Mouse (Mus musculus) intestine, postnatal 0 days (tissue): ENCODE measurements at regions not wholly inside any gene's neighbourhood (a gene's known extent, or its start where the extent isn't known, plus 50 kb on each side); places are given as distances from the start of the nearest gene placed in this dataset.
A peak's percentile ranks its signal among the peaks of the same experiment; 100 is the strongest.

Source experiments
- ATAC-seq: fragments of 200-750 bp; cut with Nextera tagmentation; 2 replicates; pipeline ENCODE4 v1.8.0; 2017; ENCODE audit warnings: mild to moderate bottlenecking, moderate TSS enrichment, moderate library complexity
- H3K27ac ChIP-seq: fragments of 300-500 bp; sonication (generic); 2 replicates; pipeline ENCODE4 v1.5.1; 2014; ENCODE audit warnings: mild to moderate bottlenecking, low read depth, low read length, moderate library complexity
- H3K27me3 ChIP-seq: fragments of 300-500 bp; sonication (generic); replicated peaks from 2 replicates; pipeline ENCODE4 v1.6.1; 2014; ENCODE audit warnings: low read length, mixed read lengths; ENCODE audit not compliant: control insufficient read depth, insufficient read depth
- H3K36me3 ChIP-seq: fragments of 300-500 bp; sonication (generic); 2 replicates; pipeline ENCODE4 v1.6.1; 2014; ENCODE audit warnings: mild to moderate bottlenecking, moderate library complexity; ENCODE audit not compliant: control insufficient read depth, insufficient read depth
- H3K4me1 ChIP-seq: fragments of 300-500 bp; sonication (generic); replicated peaks from 2 replicates; pipeline ENCODE4 v1.6.1; 2014; ENCODE audit warnings: antibody characterized with exemption, low read length, mixed read lengths; ENCODE audit not compliant: control insufficient read depth, insufficient read depth
- H3K4me2 ChIP-seq: fragments of 300-500 bp; sonication (generic); replicated peaks from 2 replicates; pipeline ENCODE4 v1.6.1; 2014; ENCODE audit warnings: low read depth, mild to moderate bottlenecking, moderate library complexity
- H3K4me3 ChIP-seq: fragments of 300-500 bp; sonication (generic); 2 replicates; pipeline ENCODE4 v1.5.1; 2014; ENCODE audit warnings: low read depth, low read length
- H3K9ac ChIP-seq: fragments of 300-500 bp; sonication (generic); 2 replicates; pipeline ENCODE4 v1.6.1; 2014; ENCODE audit warnings: mild to moderate bottlenecking, low read depth, low read length
- H3K9me3 ChIP-seq: fragments of 300-500 bp; sonication (generic); 2 replicates; pipeline ENCODE4 v1.6.1; 2016; ENCODE audit warnings: mixed run types; ENCODE audit not compliant: control insufficient read depth
- CTCF ChIP-seq: sonication (generic); IDR thresholded peaks from 2 replicates; pipeline ENCODE4 v1.5.1; 2016; ENCODE audit warnings: low read depth, mild to moderate bottlenecking, control low read depth, antibody characterized with exemption, moderate library complexity
- WGBS: fragments of 180-500 bp; shearing (Covaris S2); extraction: QIAGEN DNeasy Blood & Tissue Kit; methylation state at CpG from one replicate; pipeline ENCODE4 v1.1.7; 2014; 5-methylcytosine and 5-hydroxymethylcytosine counted together

DNA sequence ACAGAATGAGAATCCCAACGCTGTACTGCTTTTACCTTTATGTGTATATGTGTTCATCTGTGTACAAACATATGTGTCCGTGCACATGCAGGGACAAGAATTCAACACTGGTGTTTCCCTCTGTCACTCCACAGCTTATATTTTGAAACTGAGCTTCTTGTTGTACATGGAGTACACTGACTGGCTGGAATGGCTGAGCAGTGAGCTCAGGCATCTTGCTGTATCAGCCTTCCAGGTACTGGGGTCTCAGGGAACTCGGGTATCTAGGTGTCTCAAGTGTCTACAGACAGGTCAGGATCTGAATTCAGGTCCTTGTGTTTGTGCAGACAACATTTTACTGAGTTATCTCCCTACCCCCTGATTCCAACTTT lies 341.6 kb upstream of the Thbs1 start:
- ATAC-seq: no peak
- Histone ChIP-seq H3K4me1 (no peaks in the 10 kb centered on the region), H3K9me3 (no peaks in the 10 kb centered on the region), H3K27me3 (no peaks in the 10 kb centered on the region), H3K9ac (no peak overlapping the region), H3K36me3 (no peaks in the 10 kb centered on the region), H3K4me3 (no peak overlapping the region), H3K27ac (no peak overlapping the region), H3K4me2 (no peak overlapping the region)
- 62% methylated on average over 3 of the region's 3 CpGs for WGBS
- no peak for TF ChIP-seq CTCF

DNA sequence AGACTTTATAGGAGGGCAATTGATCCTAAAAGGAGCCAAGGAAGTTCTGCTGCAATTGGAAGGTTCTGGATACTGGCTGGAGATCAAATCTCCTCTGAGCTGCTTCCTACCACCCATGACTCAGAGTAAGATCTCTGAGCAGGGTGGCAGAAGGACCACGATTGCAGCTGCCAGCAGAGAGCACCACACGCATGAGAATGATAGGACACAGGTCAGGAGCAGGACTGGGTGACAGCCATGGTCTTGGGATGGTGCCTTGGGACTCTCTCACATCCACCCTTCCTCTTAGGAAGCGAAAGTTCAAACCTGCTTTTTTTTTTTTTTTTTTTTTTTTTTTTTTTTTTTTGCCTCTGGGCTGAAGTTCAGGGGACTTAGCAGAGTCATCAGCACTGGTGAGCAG lies 331.4 kb upstream of the Thbs1 start:
- Histone ChIP-seq H3K36me3 (no peaks in the 10 kb centered on the region), H3K27ac (no peak overlapping the region), H3K9ac (no peak overlapping the region), H3K4me2 (no peak overlapping the region), H3K4me3 (no peak overlapping the region), H3K4me1 (no peaks in the 10 kb centered on the region), H3K27me3 (no peaks in the 10 kb centered on the region), H3K9me3 (no peaks in the 10 kb centered on the region)
- TF ChIP-seq CTCF: peak; percentile 25
- no peak for ATAC-seq
- WGBS: 77% methylated on average over 3 of the region's 3 CpGs

DNA sequence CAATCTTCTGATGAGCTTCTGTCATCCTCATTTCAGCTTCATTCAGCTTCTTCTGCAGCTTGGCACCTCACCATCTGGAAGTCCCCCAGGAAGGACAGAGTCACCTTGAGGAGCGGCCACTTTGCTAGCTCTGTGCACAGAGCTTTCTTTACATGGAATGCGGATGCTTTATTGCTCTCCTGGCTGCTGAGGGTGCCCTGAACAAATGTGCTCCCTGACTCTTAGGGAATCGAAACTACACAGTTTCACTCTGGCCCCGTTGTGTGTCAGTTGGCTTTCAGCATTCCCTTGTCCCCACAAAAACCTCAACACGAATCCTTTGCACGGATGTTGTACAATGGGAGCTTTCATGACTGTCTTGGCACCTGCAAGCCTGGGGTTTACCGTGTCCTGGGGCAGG lies 330.9 kb upstream of the Thbs1 start:
- H3K4me1 ChIP-seq: no peaks in the 10 kb centered on the region
- H3K27me3 ChIP-seq: no peaks in the 10 kb centered on the region
- WGBS: 68% methylated on average over 7 of the region's 7 CpGs
- H3K9ac ChIP-seq: no peak overlapping the region
- no peaks in the 10 kb centered on the region for H3K36me3 ChIP-seq
- H3K27ac ChIP-seq: no peak overlapping the region
- H3K4me3 ChIP-seq: no peak overlapping the region
- no peak for ATAC-seq
- TF ChIP-seq CTCF: no peak
- H3K4me2 ChIP-seq: no peak overlapping the region
- no peaks in the 10 kb centered on the region for H3K9me3 ChIP-seq

DNA sequence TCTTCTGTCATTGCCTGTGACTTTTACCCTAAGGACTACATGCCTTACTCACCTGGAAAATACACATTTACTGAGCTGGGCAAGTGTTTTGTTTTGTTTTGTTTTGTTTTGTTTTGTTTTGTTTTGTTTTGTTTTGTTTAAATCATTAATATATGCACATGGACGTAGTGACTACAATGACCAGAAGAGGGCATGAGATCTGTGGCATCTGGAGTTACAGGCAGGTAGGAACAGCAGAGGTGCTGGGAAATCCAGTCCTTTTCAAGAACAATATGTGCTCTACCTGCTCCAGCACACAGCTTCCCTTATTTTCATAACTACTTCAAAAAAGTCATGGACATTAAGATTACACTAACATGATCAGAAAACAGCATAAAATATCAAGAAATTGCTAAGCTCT lies 324.4 kb upstream of the Thbs1 start:
- TF ChIP-seq CTCF: peak; percentile 54
- WGBS: 66% methylated on average over 1 of the region's 1 CpGs
- H3K27me3 ChIP-seq: no peaks in the 10 kb centered on the region
- no peaks in the 10 kb centered on the region for H3K36me3 ChIP-seq
- H3K4me1 ChIP-seq: no peaks in the 10 kb centered on the region
- H3K9me3 ChIP-seq: no peaks in the 10 kb centered on the region
- H3K4me2 ChIP-seq: no peak overlapping the region
- H3K4me3 ChIP-seq: no peak overlapping the region
- H3K9ac ChIP-seq: no peak overlapping the region
- H3K27ac ChIP-seq: no peak overlapping the region
- no peak for ATAC-seq

DNA sequence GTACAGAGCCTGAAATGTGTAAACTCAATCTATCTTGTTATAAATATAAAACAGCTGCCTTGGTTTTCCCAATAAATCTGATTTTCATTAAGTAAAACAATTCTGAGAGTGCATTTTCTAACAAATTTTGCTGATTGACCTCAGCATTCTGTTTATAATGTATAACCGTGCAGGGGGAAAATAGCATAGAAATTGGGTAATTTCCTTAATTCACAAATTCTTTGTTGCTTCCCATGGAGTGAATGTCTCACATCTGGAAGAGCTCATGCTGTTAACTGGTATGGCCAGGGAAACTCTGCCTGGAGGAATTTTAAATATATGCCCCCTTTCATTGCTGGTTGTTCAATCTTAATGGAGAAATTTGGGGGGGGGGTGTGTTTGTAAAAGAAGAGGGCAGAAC lies 317.4 kb upstream of the Thbs1 start:
- Histone ChIP-seq H3K27ac (no peak overlapping the region), H3K9me3 (no peaks in the 10 kb centered on the region), H3K4me3 (no peak overlapping the region), H3K27me3 (no peaks in the 10 kb centered on the region), H3K36me3 (no peaks in the 10 kb centered on the region), H3K9ac (no peak overlapping the region), H3K4me1 (no peaks in the 10 kb centered on the region), H3K4me2 (no peak overlapping the region)
- 78% methylated on average over 1 of the region's 1 CpGs for WGBS
- ATAC-seq: no peak
- TF ChIP-seq CTCF: no peak

DNA sequence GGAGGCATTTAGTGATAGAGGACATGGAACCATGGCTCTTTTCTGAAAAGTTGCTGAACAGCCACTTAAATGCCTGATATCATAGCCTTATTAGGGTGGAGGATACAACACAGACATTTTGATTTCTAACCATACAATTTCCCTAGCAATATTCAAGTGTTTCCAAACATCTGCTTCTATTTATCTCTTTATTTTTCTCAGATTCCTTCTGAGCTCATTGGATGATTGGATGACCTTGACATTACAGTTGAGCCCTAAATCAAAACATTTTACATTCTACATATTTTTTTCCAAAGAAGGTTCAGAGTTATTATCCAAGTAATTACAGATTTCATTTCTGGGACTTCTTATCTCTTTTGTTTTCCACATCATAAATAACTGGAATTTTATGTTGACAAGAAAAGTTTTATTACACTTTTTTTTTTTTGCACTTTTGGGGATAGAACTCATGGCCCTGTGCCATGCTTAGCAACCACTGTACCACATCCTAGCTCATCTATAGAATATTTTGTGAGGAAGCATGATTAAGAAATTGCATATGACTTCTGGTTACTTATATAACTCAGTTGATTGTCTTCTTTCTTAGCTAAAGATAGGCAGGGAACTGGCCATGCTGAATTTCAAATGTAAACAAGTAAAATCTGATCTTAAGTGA lies 309.6 kb upstream of the Thbs1 start:
- no peak overlapping the region for H3K9ac ChIP-seq
- H3K27me3 ChIP-seq: no peaks in the 10 kb centered on the region
- no peaks in the 10 kb centered on the region for H3K4me1 ChIP-seq
- no peaks in the 10 kb centered on the region for H3K9me3 ChIP-seq
- H3K36me3 ChIP-seq: no peaks in the 10 kb centered on the region
- no peak overlapping the region for H3K27ac ChIP-seq
- ATAC-seq: no peak
- no peak overlapping the region for H3K4me2 ChIP-seq
- no peak overlapping the region for H3K4me3 ChIP-seq
- no peak for TF ChIP-seq CTCF

DNA sequence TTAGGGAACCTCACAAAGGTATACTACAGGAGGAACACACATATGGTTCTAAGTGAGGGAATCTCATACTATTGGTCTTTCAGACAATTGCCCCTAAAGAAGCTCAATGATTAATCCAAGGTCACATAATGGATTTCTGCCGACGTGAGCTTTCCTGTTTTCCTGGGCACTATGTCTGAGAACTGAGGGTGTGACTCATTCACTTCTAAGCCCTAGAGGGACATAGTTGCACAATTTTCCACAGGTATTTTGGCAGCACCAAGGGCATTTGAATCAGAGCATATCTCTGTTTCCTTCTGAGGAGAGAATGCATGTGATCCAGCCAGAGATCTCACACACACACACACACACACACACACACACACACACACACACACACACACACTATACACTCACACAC lies 309.0 kb upstream of the Thbs1 start:
- no peak for TF ChIP-seq CTCF
- Histone ChIP-seq H3K9ac (no peak overlapping the region), H3K4me2 (no peak overlapping the region), H3K4me1 (no peaks in the 10 kb centered on the region), H3K4me3 (no peak overlapping the region), H3K9me3 (no peaks in the 10 kb centered on the region), H3K27ac (no peak overlapping the region), H3K27me3 (no peaks in the 10 kb centered on the region), H3K36me3 (no peaks in the 10 kb centered on the region)
- no peak for ATAC-seq
- WGBS: 45% methylated on average over 2 of the region's 2 CpGs
